Comparison of ENCODE assay signal across 8 mouse cellular contexts in the genomic region with DNA sequence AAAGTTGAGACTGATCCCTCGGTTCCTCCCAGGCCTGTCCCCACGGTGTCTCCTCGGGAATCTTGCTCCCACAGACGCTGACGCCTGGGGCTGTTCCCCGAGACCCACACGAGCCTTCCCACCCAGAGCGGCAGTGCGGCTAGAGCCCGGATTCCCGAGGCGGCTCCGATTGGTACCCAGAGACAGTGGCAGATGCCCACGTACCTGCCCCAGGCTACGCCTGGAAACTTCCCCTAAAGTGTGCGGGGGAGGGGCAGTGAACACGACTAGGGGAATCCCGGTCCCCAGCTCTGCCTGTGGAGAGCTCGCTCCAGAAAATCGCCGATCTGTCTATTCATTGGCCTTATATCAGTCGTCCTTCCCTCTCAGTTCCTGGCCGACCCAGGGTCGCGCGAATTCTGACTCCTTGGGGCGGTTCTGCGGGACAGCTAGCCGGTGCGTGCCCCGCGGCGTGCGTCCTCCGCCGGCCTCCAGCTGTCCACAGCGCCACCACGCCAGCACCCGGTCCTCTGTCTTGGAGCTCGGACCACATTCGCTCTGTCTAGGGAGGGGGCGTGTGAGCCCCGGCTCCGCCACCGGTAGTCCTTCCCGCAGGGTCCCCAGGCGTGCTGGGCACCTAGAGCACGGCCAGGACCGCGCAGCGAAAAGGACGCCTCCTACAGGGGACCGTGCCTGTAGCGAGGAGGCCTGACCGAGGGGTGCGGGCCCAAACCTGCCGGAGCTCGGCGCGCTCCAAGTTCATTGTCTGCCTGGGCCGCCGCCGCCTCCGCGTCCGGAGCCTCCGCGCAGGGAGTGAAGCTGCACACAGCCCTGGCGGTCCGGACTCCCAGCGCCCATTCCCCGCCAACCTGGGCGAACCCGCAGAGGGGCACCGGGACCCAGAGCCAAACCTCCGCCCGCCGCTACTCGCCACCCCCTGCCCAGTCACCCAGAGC. TPM values are rescaled to one million over a fixed set of nuclear protein-coding genes. Genes with fewer than 3 reads are reported as not detected.
DNase-seq lines count a peak whose midpoint lies in the region; ATAC-seq and TF ChIP-seq lines count a peak whose summit lies in the region.

No protein-coding gene starts in this region.

- DNase-seq in A20 (ENCODE audit: low read depth, low spot score): peak; percentile 86
- DNase-seq in adrenal gland, postnatal 4 days (ENCODE audit: low spot score in 2 of 2): peak; percentile 16 to 37
- DNase-seq in embryonic facial prominence, embryonic 14.5 days (ENCODE audit: low spot score): peak; percentile 72
- peak; percentile 82 for DNase-seq in heart, embryonic 10.5 days (ENCODE audit: low spot score)
- peak; percentile 59 for DNase-seq in kidney, adult 9 months
- DNase-seq in liver, adult 2 months (ENCODE audit: extremely low read depth, low read depth, low spot score): no peak
- DNase-seq in midbrain, postnatal 0 days (ENCODE audit: low spot score): peak; percentile 54
- peak; percentile 46 to 63 for DNase-seq in spleen, postnatal 14 days (ENCODE audit: low spot score in 2 of 2)

- H3K36me3 ChIP-seq in embryonic facial prominence, embryonic 14.5 days (ENCODE audit: control insufficient read depth, insufficient read depth, low read length): no peaks in the 10 kb centered on the region
- H3K36me3 ChIP-seq in heart, embryonic 10.5 days: no peaks in the 10 kb centered on the region
- no peaks in the 10 kb centered on the region for H3K36me3 ChIP-seq in liver, adult 2 months (ENCODE audit: control insufficient read depth, insufficient read depth, low read length)
- no peaks in the 10 kb centered on the region for H3K36me3 ChIP-seq in midbrain, postnatal 0 days (ENCODE audit: insufficient read depth, low read length)

- H3K9me3 ChIP-seq in embryonic facial prominence, embryonic 14.5 days (ENCODE audit: control insufficient read depth, low read length): no peaks in the 10 kb centered on the region
- H3K9me3 ChIP-seq in heart, embryonic 10.5 days: no peaks in the 10 kb centered on the region
- no peaks in the 10 kb centered on the region for H3K9me3 ChIP-seq in midbrain, postnatal 0 days (ENCODE audit: low read length)

- peaks cover 44% of the 10 kb centered on the region for H3K4me1 ChIP-seq in embryonic facial prominence, embryonic 14.5 days (ENCODE audit: control insufficient read depth, insufficient read depth, low read length)
- peaks cover 34% of the 10 kb centered on the region for H3K4me1 ChIP-seq in heart, embryonic 10.5 days
- no peaks in the 10 kb centered on the region for H3K4me1 ChIP-seq in liver, adult 2 months (ENCODE audit: control insufficient read depth, insufficient read depth, low read length)
- peaks cover 4% of the 10 kb centered on the region; the same call in 1 of the 2 replicates for H3K4me1 ChIP-seq in midbrain, postnatal 0 days (ENCODE audit: insufficient read depth, low read length)

- peak overlapping the region; percentile 85 for H3K27ac ChIP-seq in embryonic facial prominence, embryonic 14.5 days (replicated peaks; ENCODE audit: low read depth, low read length)
- peak overlapping the region; percentile 87 for H3K27ac ChIP-seq in heart, embryonic 10.5 days
- H3K27ac ChIP-seq in liver, adult 2 months (replicated peaks; ENCODE audit: insufficient read depth, low read depth, low read length): peak overlapping the region; percentile 89
- H3K27ac ChIP-seq in midbrain, postnatal 0 days (ENCODE audit: low read depth, low read length): peak overlapping the region; percentile 76

- no peaks in the 10 kb centered on the region for H3K27me3 ChIP-seq in embryonic facial prominence, embryonic 14.5 days (replicated peaks; ENCODE audit: control insufficient read depth, insufficient read depth, low read length)
- H3K27me3 ChIP-seq in heart, embryonic 10.5 days (ENCODE audit: insufficient read depth, poor library complexity, severe bottlenecking): peaks cover 27% of the 10 kb centered on the region
- H3K27me3 ChIP-seq in liver, adult 2 months (ENCODE audit: control insufficient read depth, insufficient read depth, low read length): 0 out of 2 replicates have a peak, but pooled peaks cover 4% of the 10 kb centered on the region
- no peaks in the 10 kb centered on the region for H3K27me3 ChIP-seq in midbrain, postnatal 0 days (ENCODE audit: insufficient read depth, low read length)

- H3K4me2 ChIP-seq in embryonic facial prominence, embryonic 14.5 days (ENCODE audit: low read depth, low read length): peak overlapping the region; percentile 98
- peak overlapping the region; percentile 93 for H3K4me2 ChIP-seq in midbrain, postnatal 0 days (ENCODE audit: low read depth, low read length, poor library complexity, severe bottlenecking)

- peak; percentile 14; the same call in 1 of the 2 replicates for TF ChIP-seq CTCF in liver, adult 2 months (IDR thresholded peaks at IDR 0.05; ENCODE audit: low read depth, low read length)
- peak; percentile 52 for TF ChIP-seq CTCF in midbrain, postnatal 0 days (IDR thresholded peaks at IDR 0.05)

- peak overlapping the region; percentile 81 for H3K4me3 ChIP-seq in embryonic facial prominence, embryonic 14.5 days (ENCODE audit: low read depth, low read length)
- peak overlapping the region; percentile 82 for H3K4me3 ChIP-seq in heart, embryonic 10.5 days
- H3K4me3 ChIP-seq in liver, adult 2 months (ENCODE audit: insufficient read depth, low read depth, low read length): peak overlapping the region; percentile 85
- H3K4me3 ChIP-seq in midbrain, postnatal 0 days (ENCODE audit: low read depth, low read length): peak overlapping the region; percentile 83

- 0% methylated on average over 32 of the region's 79 CpGs for WGBS in embryonic facial prominence, embryonic 14.5 days
- under 1% methylated on average over 79 of the region's 79 CpGs for WGBS in heart, embryonic 10.5 days
- WGBS in liver, adult 2 months: 2% methylated on average over 79 of the region's 79 CpGs
- WGBS in midbrain, postnatal 0 days: under 1% methylated on average over 78 of the region's 79 CpGs

- no peak for TF ChIP-seq POLR2A in liver, adult 2 months (IDR thresholded peaks at IDR 0.05; ENCODE audit: extremely low read depth, insufficient read depth, low read length)

- ATAC-seq in embryonic facial prominence, embryonic 14.5 days (ENCODE audit: low read depth): peak; percentile 70
- ATAC-seq in midbrain, postnatal 0 days (ENCODE audit: low FRiP score): peak; percentile 69

- peak overlapping the region; percentile 82 for H3K9ac ChIP-seq in embryonic facial prominence, embryonic 14.5 days (ENCODE audit: low read depth, low read length)
- H3K9ac ChIP-seq in liver, adult 2 months (ENCODE audit: low read depth, low read length): peak overlapping the region; percentile 91
- H3K9ac ChIP-seq in midbrain, postnatal 0 days (replicated peaks; ENCODE audit: low read length, poor library complexity, severe bottlenecking): peak overlapping the region; percentile 80

- H3K79me2 ChIP-seq in liver, adult 2 months (ENCODE audit: control insufficient read depth, insufficient read depth, low read length): no peaks in the 10 kb centered on the region; the same call in 1 of the 2 replicates

RNA-seq across cellular contexts. Expression of a gene that starts 0.7 kb away (rescaled TPM):
- 10 to 100 TPM; 47.3 to 48.6 TPM for total RNA-seq in adrenal gland, postnatal 4 days (2021)
- polyA plus RNA-seq in embryonic facial prominence, embryonic 14.5 days (2014; fragmentation: Nextera tagmentation; extraction: Ambion mirVana): 14.2 and 16.2 TPM in 2 replicates
- polyA plus RNA-seq in heart, embryonic 10.5 days (2016; fragmentation: Nextera tagmentation; extraction: Ambion mirVana): 3.3 and 7.6 TPM in 2 replicates
- total RNA-seq in liver, adult 2 months (2014; rRNA removed): 6.5 and 10.4 TPM in 2 replicates
- 3.0 and 4.3 TPM in 2 replicates for polyA plus RNA-seq in liver, adult 2 months (2012; rRNA removed)
- 20.0 and 21.9 TPM in 2 replicates for total RNA-seq in midbrain, postnatal 0 days (2014; rRNA removed)
- 8.4 TPM in 2 replicates for polyA plus RNA-seq in midbrain, postnatal 0 days (2015; fragmentation: Nextera tagmentation; extraction: Ambion mirVana)
